Mouse (Mus musculus): ENCODE results near the gene Piezo1. TPM values are rescaled to one million over a fixed set of nuclear protein-coding genes. Genes with fewer than 3 reads are reported as not detected.

The Piezo1 gene
- polyA plus RNA-seq, 1 experiment from 2014 or later = 23.3 TPM

DNA sequence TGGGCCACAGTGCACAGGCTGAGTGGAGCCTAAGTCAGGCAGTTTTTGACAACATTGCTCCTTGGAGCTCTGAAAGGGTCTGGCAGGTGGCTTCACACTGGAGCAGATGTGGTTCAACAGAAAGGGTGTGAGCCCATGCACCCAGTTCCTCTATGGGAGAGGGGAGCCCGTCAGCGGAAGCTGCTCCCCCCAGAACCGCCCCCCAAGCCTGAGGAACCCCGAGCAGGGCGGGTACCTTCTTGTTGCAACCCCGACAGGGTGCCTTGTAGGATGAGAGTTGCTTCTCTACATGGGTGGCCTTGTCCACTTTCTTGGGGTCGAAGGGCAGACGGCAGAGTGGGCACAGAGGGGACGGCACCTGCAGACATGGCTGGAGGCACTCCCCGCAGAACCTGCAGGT lies 81.2 kb downstream of the Piezo1 start:
- H3K9me3 ChIP-seq (ENCODE audit: control insufficient read depth, low read length) = no peaks in the 10 kb centered on the region
- peaks cover 5% of the 10 kb centered on the region for H3K4me1 ChIP-seq (replicated peaks; ENCODE audit: control insufficient read depth, insufficient read depth, low read length)
- H3K36me3 ChIP-seq (ENCODE audit: control insufficient read depth, insufficient read depth, low read length) = peaks cover 14% of the 10 kb centered on the region
- H3K27ac ChIP-seq (ENCODE audit: low read length) = no peak overlapping the region
- H3K9ac ChIP-seq (ENCODE audit: low read length) = no peak overlapping the region
- no peak overlapping the region for H3K4me3 ChIP-seq (ENCODE audit: low read length)
- H3K4me2 ChIP-seq (ENCODE audit: low read depth, low read length) = no peak overlapping the region
- no peaks in the 10 kb centered on the region for H3K27me3 ChIP-seq (ENCODE audit: control insufficient read depth, insufficient read depth, low read depth, low read length)
- 79% methylated on average over 10 of the region's 10 CpGs for WGBS
- ATAC-seq (ENCODE audit: low read depth) = no peak

DNA sequence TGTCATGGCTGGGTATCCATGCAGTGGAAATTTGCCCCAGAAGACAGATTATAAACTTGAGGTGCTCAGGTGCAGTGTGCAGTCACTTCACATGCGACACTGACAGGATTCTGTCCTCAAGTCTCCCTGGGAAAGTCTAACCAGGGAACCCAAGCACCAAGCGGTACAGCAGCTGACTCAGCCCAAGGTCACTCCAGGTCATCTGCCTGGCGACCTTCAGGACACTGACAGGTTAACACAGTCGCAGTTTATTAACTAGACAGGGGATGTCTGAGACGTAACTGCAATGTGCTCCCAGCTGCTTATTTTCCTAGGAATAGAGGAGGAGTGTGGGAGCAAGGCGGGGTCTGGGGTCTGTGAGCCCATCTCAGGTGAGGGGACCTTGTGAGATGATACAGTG lies 81.7 kb downstream of the Piezo1 start:
- H3K36me3 ChIP-seq (ENCODE audit: control insufficient read depth, insufficient read depth, low read length) = peaks cover 14% of the 10 kb centered on the region
- H3K27ac ChIP-seq (ENCODE audit: low read length) = no peak overlapping the region
- 80% methylated on average over 6 of the region's 6 CpGs for WGBS
- no peaks in the 10 kb centered on the region; the same call in 1 of the 2 replicates for H3K4me1 ChIP-seq (replicated peaks; ENCODE audit: control insufficient read depth, insufficient read depth, low read length)
- H3K9ac ChIP-seq (ENCODE audit: low read length) = no peak overlapping the region
- no peaks in the 10 kb centered on the region for H3K9me3 ChIP-seq (ENCODE audit: control insufficient read depth, low read length)
- H3K4me3 ChIP-seq (ENCODE audit: low read length) = no peak overlapping the region
- H3K4me2 ChIP-seq (ENCODE audit: low read depth, low read length) = no peak overlapping the region
- H3K27me3 ChIP-seq (ENCODE audit: control insufficient read depth, insufficient read depth, low read depth, low read length) = no peaks in the 10 kb centered on the region
- no peak for ATAC-seq (ENCODE audit: low read depth)

DNA sequence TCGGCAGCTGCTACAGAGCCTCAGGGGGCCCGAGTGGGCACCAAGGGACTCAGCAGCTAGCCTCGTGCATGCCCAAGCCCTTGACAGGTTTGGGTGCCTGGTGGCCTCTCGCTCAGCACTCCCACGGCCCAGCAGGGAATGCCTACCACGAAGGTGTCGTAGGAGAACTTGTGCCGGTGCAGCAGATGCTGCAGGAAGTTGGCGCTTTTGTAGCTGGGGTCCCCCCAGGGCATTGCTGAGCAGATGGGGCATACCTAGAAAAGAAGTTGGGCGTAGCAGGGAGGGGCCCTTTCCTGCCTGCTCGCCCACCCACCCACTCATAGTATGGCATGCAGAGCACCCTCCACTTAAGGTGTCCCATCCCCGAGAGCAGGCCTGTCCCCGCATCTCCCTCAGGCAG lies 83.3 kb downstream of the Piezo1 start:
- Histone ChIP-seq H3K9me3 (ENCODE audit: control insufficient read depth, low read length) (no peaks in the 10 kb centered on the region), H3K36me3 (ENCODE audit: control insufficient read depth, insufficient read depth, low read length) (peaks cover 14% of the 10 kb centered on the region), H3K4me3 (ENCODE audit: low read length) (no peak overlapping the region), H3K27me3 (ENCODE audit: control insufficient read depth, insufficient read depth, low read depth, low read length) (no peaks in the 10 kb centered on the region), H3K4me2 (ENCODE audit: low read depth, low read length) (no peak overlapping the region), H3K4me1 (replicated peaks; ENCODE audit: control insufficient read depth, insufficient read depth, low read length) (peaks cover 9% of the 10 kb centered on the region), H3K27ac (ENCODE audit: low read length) (no peak overlapping the region), H3K9ac (ENCODE audit: low read length) (no peak overlapping the region)
- WGBS = 89% methylated on average over 13 of the region's 13 CpGs
- no peak for ATAC-seq (ENCODE audit: low read depth)

DNA sequence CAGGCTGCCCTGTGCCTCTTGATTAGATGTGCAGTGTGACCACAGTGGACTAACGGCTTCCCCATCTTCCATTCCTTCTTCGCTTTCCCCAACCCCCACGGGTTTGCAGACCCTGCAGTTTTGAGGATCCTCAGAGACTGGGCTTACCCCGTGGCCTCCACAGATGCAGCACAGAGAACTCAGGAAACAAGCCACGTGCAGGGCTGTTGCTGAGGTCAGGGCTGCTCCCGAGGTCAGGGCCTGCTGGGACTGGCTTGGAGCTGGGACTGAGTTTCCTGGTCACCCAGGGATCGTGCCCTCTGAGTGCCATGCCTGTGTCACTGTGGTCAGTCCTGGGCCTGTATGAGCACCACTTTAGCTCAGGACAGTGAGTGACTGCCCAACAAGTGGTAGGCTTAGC lies 86.1 kb downstream of the Piezo1 start:
- 68% methylated on average over 7 of the region's 7 CpGs for WGBS
- Histone ChIP-seq H3K36me3 (ENCODE audit: control insufficient read depth, insufficient read depth, low read length) (peaks cover 12% of the 10 kb centered on the region), H3K4me2 (ENCODE audit: low read depth, low read length) (no peak overlapping the region), H3K27ac (ENCODE audit: low read length) (no peak overlapping the region), H3K4me3 (ENCODE audit: low read length) (no peak overlapping the region), H3K9ac (ENCODE audit: low read length) (no peak overlapping the region), H3K9me3 (ENCODE audit: control insufficient read depth, low read length) (no peaks in the 10 kb centered on the region), H3K4me1 (replicated peaks; ENCODE audit: control insufficient read depth, insufficient read depth, low read length) (peaks cover 16% of the 10 kb centered on the region), H3K27me3 (ENCODE audit: control insufficient read depth, insufficient read depth, low read depth, low read length) (peaks cover 20% of the 10 kb centered on the region)
- no peak for ATAC-seq (ENCODE audit: low read depth)

DNA sequence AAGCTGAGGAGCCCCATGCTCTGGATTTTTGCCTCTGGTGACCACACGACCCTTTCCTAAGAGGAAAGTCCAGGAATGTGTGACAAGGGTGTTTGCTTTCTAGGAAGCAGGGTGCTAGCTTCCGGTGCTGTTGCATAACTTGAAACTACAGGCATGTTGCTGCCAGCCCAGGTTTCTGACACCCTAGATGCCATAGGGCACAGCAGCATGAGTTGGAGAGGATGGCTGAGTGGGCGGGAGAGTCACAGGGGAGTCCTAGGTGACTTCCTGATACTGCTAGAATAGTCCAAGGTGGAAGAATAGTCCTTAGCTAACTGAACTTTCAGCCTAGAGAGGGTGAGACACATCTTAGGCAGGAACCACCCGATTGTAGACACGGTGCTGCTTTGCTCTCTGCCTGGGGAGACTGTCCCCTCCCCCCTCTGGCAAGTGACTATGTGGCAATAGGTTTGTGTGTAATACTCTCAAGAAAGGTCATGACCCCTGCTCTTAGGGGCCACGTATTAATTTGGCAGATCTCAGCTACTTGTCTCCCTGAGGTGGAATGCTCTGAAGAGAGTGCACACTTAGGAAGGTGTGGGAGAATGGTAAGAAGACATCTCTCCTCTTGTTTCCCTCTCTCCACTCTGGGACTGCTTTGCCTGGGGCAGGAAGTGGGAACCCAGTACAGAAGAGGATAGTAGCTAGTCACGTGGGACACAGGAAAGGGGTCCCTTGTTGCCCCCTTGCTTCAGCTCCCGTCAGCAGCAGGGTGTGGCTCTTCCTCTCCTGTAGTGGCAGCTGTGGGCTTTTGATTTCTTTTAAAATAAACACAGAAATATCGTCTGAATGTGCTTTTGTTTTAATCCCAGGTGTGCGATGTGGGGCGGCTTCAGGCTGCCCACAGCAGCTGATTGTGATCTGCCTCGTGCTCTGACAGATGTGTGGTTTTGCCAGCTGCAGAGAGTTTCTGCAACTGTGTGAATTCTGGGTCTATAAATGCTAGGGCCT lies 87.2 kb downstream of the Piezo1 start:
- no peak overlapping the region for H3K4me3 ChIP-seq (ENCODE audit: low read length)
- peak; percentile 21; the same call in 1 of the 2 replicates for ATAC-seq (ENCODE audit: low read depth)
- whole genome bisulfite sequencing = 24% methylated on average over 12 of the region's 12 CpGs

DNA sequence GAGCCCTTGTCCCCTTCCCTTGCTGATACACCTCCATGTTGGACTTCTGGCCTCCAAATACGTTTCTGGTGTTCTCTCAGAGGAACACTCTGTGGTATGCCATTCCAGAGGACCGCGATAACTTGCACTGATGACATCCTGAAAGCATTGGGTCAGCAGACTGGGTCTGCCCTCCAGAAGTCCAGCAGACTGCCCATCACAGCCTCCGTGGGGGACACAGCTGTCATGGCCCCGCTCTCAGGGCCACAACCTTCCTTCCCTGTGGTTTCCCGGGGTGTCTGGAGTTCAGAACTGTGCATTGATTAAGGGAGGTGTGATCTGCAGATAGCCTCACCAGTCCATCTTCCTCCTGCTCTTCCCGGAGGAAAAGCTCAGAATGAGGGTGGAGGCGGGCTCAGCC lies 88.6 kb downstream of the Piezo1 start:
- no peak overlapping the region for H3K4me3 ChIP-seq (ENCODE audit: low read length)
- peaks cover 7% of the 10 kb centered on the region for H3K36me3 ChIP-seq (ENCODE audit: control insufficient read depth, insufficient read depth, low read length)
- peaks cover 16% of the 10 kb centered on the region for H3K4me1 ChIP-seq (replicated peaks; ENCODE audit: control insufficient read depth, insufficient read depth, low read length)
- no peak overlapping the region for H3K27ac ChIP-seq (ENCODE audit: low read length)
- 55% methylated on average over 8 of the region's 8 CpGs for WGBS
- no peaks in the 10 kb centered on the region for H3K9me3 ChIP-seq (ENCODE audit: control insufficient read depth, low read length)
- H3K4me2 ChIP-seq (ENCODE audit: low read depth, low read length) = no peak overlapping the region
- H3K27me3 ChIP-seq (ENCODE audit: control insufficient read depth, insufficient read depth, low read depth, low read length) = peaks cover 28% of the 10 kb centered on the region
- no peak overlapping the region for H3K9ac ChIP-seq (ENCODE audit: low read length)
- no peak for ATAC-seq (ENCODE audit: low read depth)

More for the DNA sequence above, 87.2 kb downstream of the Piezo1 start:
- no peaks in the 10 kb centered on the region for H3K9me3 ChIP-seq (ENCODE audit: control insufficient read depth, low read length)
- H3K27ac ChIP-seq (ENCODE audit: low read length) = peak overlapping the region; percentile 42; the same call in 1 of the 2 replicates
- H3K4me1 ChIP-seq (replicated peaks; ENCODE audit: control insufficient read depth, insufficient read depth, low read length) = peaks cover 16% of the 10 kb centered on the region
- peaks cover 12% of the 10 kb centered on the region for H3K36me3 ChIP-seq (ENCODE audit: control insufficient read depth, insufficient read depth, low read length)
- H3K9ac ChIP-seq (ENCODE audit: low read length) = no peak overlapping the region
- peaks cover 25% of the 10 kb centered on the region for H3K27me3 ChIP-seq (ENCODE audit: control insufficient read depth, insufficient read depth, low read depth, low read length)
- H3K4me2 ChIP-seq (ENCODE audit: low read depth, low read length) = no peak overlapping the region; the same call in 1 of the 2 replicates

DNA sequence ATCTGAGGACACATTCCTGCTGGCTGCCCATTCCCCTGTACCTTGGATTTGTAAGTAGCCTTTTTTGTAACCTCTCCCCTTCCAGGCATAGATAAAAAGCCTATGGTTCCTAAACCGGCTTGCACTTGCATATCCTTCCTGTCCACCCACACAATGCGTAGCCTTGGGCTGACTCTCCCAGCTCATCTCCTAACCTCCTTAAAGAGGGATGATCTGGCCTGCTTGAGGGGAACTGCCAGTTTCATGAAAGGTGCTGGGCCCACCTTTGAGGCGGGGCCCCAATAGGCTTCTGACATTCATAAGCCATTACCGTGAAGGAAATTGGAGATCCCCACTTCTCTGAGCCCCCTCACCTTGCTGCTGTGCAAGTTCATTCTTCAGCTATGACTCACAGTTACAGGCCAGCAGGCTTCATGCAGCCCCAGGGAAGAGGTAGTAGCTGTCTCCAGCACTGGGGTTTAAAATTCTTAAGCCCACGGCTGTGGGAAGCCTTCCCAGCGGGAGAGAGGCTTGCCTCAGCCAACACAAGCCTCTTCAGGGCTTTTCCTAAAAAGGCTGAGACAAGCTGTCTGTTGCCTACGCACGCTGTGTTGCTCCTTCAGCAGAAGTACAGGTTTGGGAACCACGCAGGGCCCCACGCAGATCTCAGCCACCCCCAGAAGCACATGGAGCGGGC lies 89.5 kb downstream of the Piezo1 start:
- ATAC-seq (ENCODE audit: low read depth) = no peak
- Histone ChIP-seq H3K9me3 (ENCODE audit: control insufficient read depth, low read length) (no peaks in the 10 kb centered on the region), H3K4me1 (replicated peaks; ENCODE audit: control insufficient read depth, insufficient read depth, low read length) (peaks cover 16% of the 10 kb centered on the region), H3K4me2 (ENCODE audit: low read depth, low read length) (no peak overlapping the region), H3K36me3 (ENCODE audit: control insufficient read depth, insufficient read depth, low read length) (peaks cover 3% of the 10 kb centered on the region), H3K27me3 (ENCODE audit: control insufficient read depth, insufficient read depth, low read depth, low read length) (peaks cover 30% of the 10 kb centered on the region), H3K9ac (ENCODE audit: low read length) (no peak overlapping the region), H3K27ac (ENCODE audit: low read length) (no peak overlapping the region), H3K4me3 (ENCODE audit: low read length) (no peak overlapping the region)
- WGBS = 57% methylated on average over 11 of the region's 11 CpGs

DNA sequence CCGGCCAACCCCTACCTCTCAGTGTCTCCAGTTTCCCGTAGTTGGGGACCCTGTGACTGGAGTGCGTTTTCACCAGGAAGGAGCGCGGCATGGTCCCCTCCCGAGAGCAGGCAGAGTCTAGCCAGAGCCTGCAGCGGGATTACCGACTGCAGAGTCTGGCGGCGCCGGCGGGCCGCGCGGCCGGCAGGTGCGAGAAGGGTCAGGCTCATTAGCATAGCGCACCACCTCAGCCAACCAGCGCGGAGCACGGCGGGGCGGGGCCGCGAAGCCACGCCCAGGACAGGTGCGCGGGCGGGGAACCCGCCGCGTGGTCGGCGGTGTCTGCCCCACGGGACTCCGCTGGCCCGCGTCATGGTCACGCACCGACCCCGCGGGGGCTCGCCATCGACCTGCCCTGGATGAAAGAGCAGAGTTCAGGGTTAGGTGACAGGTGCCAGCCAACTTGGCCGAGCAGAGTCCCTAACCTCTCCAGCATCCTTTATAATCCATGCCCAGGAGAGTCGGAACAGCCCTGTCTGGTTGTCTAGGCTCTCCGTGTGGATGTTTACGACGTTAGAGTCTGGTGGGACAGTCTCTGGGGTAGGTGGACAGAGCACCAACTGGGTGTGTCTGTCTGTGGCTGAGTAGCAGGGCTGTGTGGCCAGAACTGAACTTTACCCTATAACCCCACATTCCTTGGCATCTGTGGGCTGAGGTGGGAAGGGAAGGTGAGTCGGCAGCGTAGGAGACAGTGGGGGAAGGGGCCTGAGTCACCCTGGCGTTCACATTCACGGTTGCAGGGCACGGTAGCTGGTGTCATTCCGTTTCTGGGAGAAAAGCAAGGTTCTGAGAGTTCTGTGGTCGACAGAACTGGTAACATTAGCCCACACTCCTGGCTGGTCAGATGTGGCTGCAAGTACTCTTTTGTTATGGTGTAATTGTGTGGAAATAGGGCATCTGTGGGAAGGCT lies 90.3 kb downstream of the Piezo1 start, which contains the start of gene Snai3:
Gene Snai3, minus strand, starts transcription at position 210 of the 949 bp plus-strand sequence.
- H3K27ac ChIP-seq (ENCODE audit: low read length) = no peak within 1 kb of the TSS
- H3K9me3 ChIP-seq (ENCODE audit: control insufficient read depth, low read length) = no peaks in the 10 kb centered on the region
- H3K4me1 ChIP-seq (replicated peaks; ENCODE audit: control insufficient read depth, insufficient read depth, low read length) = peaks cover 16% of the 10 kb centered on the region
- H3K4me3 ChIP-seq (ENCODE audit: low read length) = peak within 1 kb of the TSS; percentile 29
- H3K36me3 ChIP-seq (ENCODE audit: control insufficient read depth, insufficient read depth, low read length) = peaks cover under 1% of the 10 kb centered on the region
- 1% methylated on average over 53 of the region's 56 CpGs for WGBS
- peaks cover 30% of the 10 kb centered on the region for H3K27me3 ChIP-seq (ENCODE audit: control insufficient read depth, insufficient read depth, low read depth, low read length)
- peak; percentile 88 for ATAC-seq (ENCODE audit: low read depth)
- peak within 1 kb of the TSS; percentile 8; the same call in 1 of the 2 replicates for H3K9ac ChIP-seq (ENCODE audit: low read length)
- peak within 1 kb of the TSS; percentile 47 for H3K4me2 ChIP-seq (ENCODE audit: low read depth, low read length)

Data from lung, embryonic 16.5 days (tissue).